8 mouse cellular contexts compared by ENCODE assay signal in the genomic region with DNA sequence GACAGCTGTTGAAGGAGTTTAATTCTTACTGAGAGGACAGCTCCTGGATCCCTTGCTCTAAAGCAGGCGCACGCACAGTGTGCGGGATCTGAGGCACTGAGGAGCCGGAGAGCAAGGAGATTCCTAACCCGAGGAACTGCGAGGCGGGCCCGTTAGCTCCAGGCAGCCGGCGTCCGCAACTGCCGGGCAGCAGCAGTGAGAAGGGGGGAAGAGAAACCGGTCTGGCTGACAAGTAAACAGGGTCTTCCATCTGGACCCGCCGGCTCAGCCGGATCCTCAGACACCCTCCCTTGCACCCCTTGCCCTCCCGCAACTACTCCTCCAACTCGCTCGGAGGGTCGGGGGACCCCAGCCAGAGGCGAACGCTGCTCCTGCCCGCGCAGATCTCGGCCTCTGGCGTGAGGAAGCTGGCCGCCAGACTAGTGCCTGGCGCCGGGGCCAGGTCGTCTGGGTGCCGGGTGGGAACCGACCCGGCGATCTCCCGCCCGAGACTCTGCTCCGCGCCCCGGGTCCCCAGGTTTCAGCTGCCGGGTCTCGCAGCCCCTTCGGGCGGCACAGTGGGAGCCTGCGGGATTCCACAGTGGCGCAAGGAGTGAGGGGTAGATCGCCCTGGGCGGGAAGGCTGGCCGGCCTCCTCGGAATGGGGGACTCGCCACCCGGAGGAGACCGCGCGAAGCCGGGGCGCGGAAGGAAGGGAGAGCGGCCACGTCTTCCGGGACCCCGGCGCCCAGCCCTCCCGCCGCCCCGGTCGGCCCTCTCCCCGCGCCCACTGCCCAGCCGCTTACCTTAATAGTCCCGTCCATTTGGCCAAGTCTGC. TPM values are rescaled to one million over a fixed set of nuclear protein-coding genes. Genes with fewer than 3 reads are reported as not detected.
DNase-seq lines count a peak whose midpoint lies in the region; ATAC-seq lines count a peak whose summit lies in the region.

No protein-coding gene starts in this region.

- DNase-seq in right cerebral cortex, postnatal 4 days: peak; percentile 18
- DNase-seq in right cerebral cortex, postnatal 25 days: no peak
- DNase-seq in embryo, embryonic 10 days (ENCODE audit: low spot score): peak; percentile 67
- DNase-seq in limb, embryonic 10.5 days (ENCODE audit: low spot score): peak; percentile 78
- peak; percentile 66 for DNase-seq in thymus, postnatal 14 days
- no peak for DNase-seq in left cerebral cortex, adult 9 months (ENCODE audit: low spot score in 2 of 2)

- H3K9ac ChIP-seq in heart, embryonic 15.5 days: peak overlapping the region; percentile 88
- peak overlapping the region; percentile 74 for H3K9ac ChIP-seq in midbrain, embryonic 13.5 days (replicated peaks)

- peak overlapping the region; percentile 88 for H3K27ac ChIP-seq in heart, embryonic 15.5 days
- H3K27ac ChIP-seq in limb, embryonic 10.5 days: peak overlapping the region; percentile 99
- H3K27ac ChIP-seq in midbrain, embryonic 13.5 days: peak overlapping the region; percentile 56

- H3K4me2 ChIP-seq in heart, embryonic 15.5 days: peak overlapping the region; percentile 97
- peak overlapping the region; percentile 99 for H3K4me2 ChIP-seq in midbrain, embryonic 13.5 days (replicated peaks)

- peaks cover 39% of the 10 kb centered on the region for H3K4me1 ChIP-seq in heart, embryonic 15.5 days (replicated peaks)
- peaks cover 57% of the 10 kb centered on the region for H3K4me1 ChIP-seq in limb, embryonic 10.5 days
- H3K4me1 ChIP-seq in midbrain, embryonic 13.5 days (replicated peaks): peaks cover 49% of the 10 kb centered on the region

- under 1% methylated on average over 57 of the region's 70 CpGs for WGBS in heart, embryonic 15.5 days
- under 1% methylated on average over 68 of the region's 70 CpGs for WGBS in limb, embryonic 10.5 days
- WGBS in midbrain, embryonic 13.5 days: under 1% methylated on average over 57 of the region's 70 CpGs

- ATAC-seq in heart, embryonic 15.5 days (replicated peaks; ENCODE audit: insufficient number of reproducible peaks, insufficient read depth, low FRiP score, low read depth): 0 out of 2 replicates have a peak, but pooled peaks have one; percentile 7
- ATAC-seq in midbrain, embryonic 13.5 days: peak; percentile 62

- peak overlapping the region; percentile 81 for H3K4me3 ChIP-seq in heart, embryonic 15.5 days
- H3K4me3 ChIP-seq in limb, embryonic 10.5 days: peak overlapping the region; percentile 98
- peak overlapping the region; percentile 51 for H3K4me3 ChIP-seq in midbrain, embryonic 13.5 days (replicated peaks)

- H3K36me3 ChIP-seq in heart, embryonic 15.5 days: no peaks in the 10 kb centered on the region
- peaks cover 18% of the 10 kb centered on the region for H3K36me3 ChIP-seq in limb, embryonic 10.5 days
- no peaks in the 10 kb centered on the region for H3K36me3 ChIP-seq in midbrain, embryonic 13.5 days

- no peaks in the 10 kb centered on the region for H3K9me3 ChIP-seq in heart, embryonic 15.5 days (replicated peaks)
- H3K9me3 ChIP-seq in limb, embryonic 10.5 days (replicated peaks): no peaks in the 10 kb centered on the region
- no peaks in the 10 kb centered on the region for H3K9me3 ChIP-seq in midbrain, embryonic 13.5 days

- H3K27me3 ChIP-seq in heart, embryonic 15.5 days: peaks cover 38% of the 10 kb centered on the region
- no peaks in the 10 kb centered on the region; the same call in 1 of the 2 replicates for H3K27me3 ChIP-seq in limb, embryonic 10.5 days (ENCODE audit: low read depth, poor library complexity, severe bottlenecking)
- peaks cover 84% of the 10 kb centered on the region for H3K27me3 ChIP-seq in midbrain, embryonic 13.5 days

RNA-seq across cellular contexts. Expression of a gene that starts 2.0 kb away (rescaled TPM):
- polyA plus RNA-seq in heart, embryonic 15.5 days (2015; fragmentation: Nextera tagmentation; extraction: Ambion mirVana): 20.6 and 21.8 TPM in 2 replicates
- polyA plus RNA-seq in limb, embryonic 10.5 days (2016; fragmentation: Nextera tagmentation; extraction: Ambion mirVana): 50.6 and 71.2 TPM in 2 replicates
- 6.2 and 7.1 TPM in 2 replicates for polyA plus RNA-seq in midbrain, embryonic 13.5 days (2015; fragmentation: Nextera tagmentation; extraction: Ambion mirVana)

Comparison
In these comparisons a context has a peak if more than half of its experiments do, and no peak if none do; other contexts are left out.
1. DNase-seq: peak in right cerebral cortex, postnatal 4 days (single experiment), embryo, embryonic 10 days (single experiment), limb, embryonic 10.5 days (single experiment) and thymus, postnatal 14 days (single experiment); none in right cerebral cortex, postnatal 25 days (single experiment) and left cerebral cortex, adult 9 months (0 of 2).
2. Peak in every context shown above with its lines, with median percentiles within 50 percentile points of each other: H3K27ac ChIP-seq and H3K4me3 ChIP-seq.